Mouse (Mus musculus): ENCODE data around the gene Mttp.

- TF ChIP-seq GATA1 (IDR thresholded peaks at IDR 0.05; ENCODE audit: low read length) (no peak), TAL1 (IDR thresholded peaks at IDR 0.05; ENCODE audit: low read length) (no peak)
Measured at GRCm38 (mm10) chr3:138133916-138134315, 10.9 kb downstream of the Mttp start.
